21 mouse cellular contexts compared by ENCODE assay signal in genomic region chr19:10433225-10433624, GRCm38 (mm10). TPM values are rescaled to one million over a fixed set of nuclear protein-coding genes. Genes with fewer than 3 reads are reported as not detected.
A peak's percentile ranks its signal among the peaks of the same experiment; 100 is the strongest.
DNase-seq lines count a peak whose midpoint lies in the region; ATAC-seq and TF ChIP-seq lines count a peak whose summit lies in the region.
"Had no signal": no experiment of that assay in that cellular context is flagged by ENCODE, and none has a peak within 500 bp of the region (broad histone marks: within the 10 kb centered on the region; RNA-seq: fewer than 3 reads in every experiment).

No protein-coding gene starts in this region.

- H3K9ac ChIP-seq in CH12.LX (ENCODE audit: insufficient read depth, low read depth): no peak overlapping the region
- H3K9ac ChIP-seq in heart, embryonic 13.5 days: peak overlapping the region; percentile 44
- no peak overlapping the region for H3K9ac ChIP-seq in kidney, embryonic 15.5 days
- H3K9ac ChIP-seq: limb, embryonic 15.5 days; liver, embryonic 14.5 days; lung, embryonic 14.5 days had no signal

- 36% methylated on average over 7 of the region's 7 CpGs for WGBS in heart, embryonic 13.5 days
- 76% methylated on average over 7 of the region's 7 CpGs for WGBS in kidney, embryonic 15.5 days

- intact Hi-C loops in heart, postnatal 36 days (cut with DNase I): loop anchor here (1.0 kb wide), 1 partner anchor 15 kb away; no protein-coding TSS in a partner anchor

- TF ChIP-seq CTCF in CH12.LX (conservative IDR thresholded peaks at IDR 0.05 in 1 of 2, IDR thresholded peaks at IDR 0.05 in 1 of 2; ENCODE audit: low read depth in 2 of 2, low read length in 2 of 2): no peak

- no peak for TF ChIP-seq RAD21 in CH12.LX (IDR thresholded peaks at IDR 0.05; ENCODE audit: low read depth, low read length)

- no peak for TF ChIP-seq EP300 in CH12.LX (IDR thresholded peaks at IDR 0.05; ENCODE audit: low read length)

- in situ Hi-C loops in CH12.LX (cut with MboI; ENCODE audit: low pct_ligation_motif_present, low pct_unique_long_range_greater_than_20kb, low sequenced_read_pairs): loop anchor here (5.0 kb wide), 2 partner anchors 91 to 171 kb away; no protein-coding TSS in a partner anchor

- peak; percentile 54 for DNase-seq in heart, adult 8-10 months (ENCODE audit: low spot score)
- no peak for DNase-seq in heart, postnatal 36 days
- no peak for DNase-seq in CH12.LX (ENCODE audit: extremely low read depth)
- peak; percentile 56 for DNase-seq in brain, adult 2 months (ENCODE audit: low read depth, low spot score)
- no peak for DNase-seq in testis, postnatal 14 days (ENCODE audit: low spot score)
- no peak for DNase-seq in thymus, postnatal 14 days
- DNase-seq: adrenal gland, postnatal 10 days; gastrocnemius, postnatal 36 days; kidney, postnatal 36 days; left cerebral cortex, postnatal 4 days; lung, embryonic 14.5 days had no signal

- H3K4me3 ChIP-seq in CH12.LX (replicated peaks in 1 of 3; ENCODE audit: low read depth in 2 of 3, low read length in 2 of 3, poor library complexity in 1 of 3): no peak overlapping the region
- no peak overlapping the region for H3K4me3 ChIP-seq in heart, embryonic 13.5 days
- H3K4me3 ChIP-seq in kidney, embryonic 15.5 days (replicated peaks): no peak overlapping the region
- H3K4me3 ChIP-seq: embryonic facial prominence, embryonic 10.5 days; limb, embryonic 15.5 days had no signal

- H3K36me3 ChIP-seq in CH12.LX (replicated peaks in 1 of 2; ENCODE audit: control insufficient read depth in 1 of 2, insufficient read depth in 1 of 2, low read length in 1 of 2): no peaks in the 10 kb centered on the region
- H3K36me3 ChIP-seq in heart, embryonic 13.5 days: no peaks in the 10 kb centered on the region
- no peaks in the 10 kb centered on the region for H3K36me3 ChIP-seq in kidney, embryonic 15.5 days
- H3K36me3 ChIP-seq: embryonic facial prominence, embryonic 10.5 days; limb, embryonic 15.5 days had no signal

- H3K9me3 ChIP-seq in CH12.LX (replicated peaks; ENCODE audit: low read length): no peaks in the 10 kb centered on the region
- no peaks in the 10 kb centered on the region for H3K9me3 ChIP-seq in heart, embryonic 13.5 days
- no peaks in the 10 kb centered on the region for H3K9me3 ChIP-seq in kidney, embryonic 15.5 days (replicated peaks)
- H3K9me3 ChIP-seq: embryonic facial prominence, embryonic 10.5 days; limb, embryonic 15.5 days had no signal

- ATAC-seq in heart, embryonic 13.5 days (ENCODE audit: extremely low read depth, insufficient number of reproducible peaks, low FRiP score, low TSS enrichment): no peak
- no peak for ATAC-seq in kidney, embryonic 15.5 days (replicated peaks; ENCODE audit: low FRiP score)
- ATAC-seq: hindbrain, postnatal 0 days; intestine, embryonic 16.5 days had no signal

- H3K4me1 ChIP-seq in CH12.LX (ENCODE audit: control insufficient read depth in 1 of 2, insufficient read depth in 2 of 2): peaks cover 27 to 46% of the 10 kb centered on the region in 2 experiments
- peaks cover 46% of the 10 kb centered on the region for H3K4me1 ChIP-seq in heart, embryonic 13.5 days
- H3K4me1 ChIP-seq in kidney, embryonic 15.5 days: peaks cover 29% of the 10 kb centered on the region

- no peak overlapping the region for H3K4me2 ChIP-seq in CH12.LX (ENCODE audit: insufficient read depth, low read depth, poor library complexity, severe bottlenecking)
- 0 out of 2 replicates have a peak overlapping the region, but pooled peaks have one; percentile 2 for H3K4me2 ChIP-seq in heart, embryonic 13.5 days
- no peak overlapping the region for H3K4me2 ChIP-seq in kidney, embryonic 15.5 days
- H3K4me2 ChIP-seq: limb, embryonic 15.5 days; lung, embryonic 14.5 days had no signal

- no peaks in the 10 kb centered on the region for H3K79me2 ChIP-seq in CH12.LX (replicated peaks; ENCODE audit: control insufficient read depth, extremely low read depth, insufficient read depth, poor library complexity, severe bottlenecking)

- dilution Hi-C loops in CH12.LX (cut with MboI; ENCODE audit: extremely low pct_ligation_motif_present, extremely low pct_unique_long_range_greater_than_20kb, low sequenced_read_pairs): no loop called here

- TF ChIP-seq POLR2A in CH12.LX (IDR thresholded peaks at IDR 0.05; ENCODE audit: low read depth, low read length): no peak

- no peak overlapping the region for H3K27ac ChIP-seq in CH12.LX (ENCODE audit: insufficient read depth, low read depth)
- peak overlapping the region; percentile 53 for H3K27ac ChIP-seq in heart, embryonic 13.5 days (replicated peaks)
- H3K27ac ChIP-seq in kidney, embryonic 15.5 days: no peak overlapping the region
- H3K27ac ChIP-seq: embryonic facial prominence, embryonic 10.5 days; hindbrain, postnatal 0 days; limb, embryonic 15.5 days; liver, embryonic 14.5 days had no signal

- H3K27me3 ChIP-seq in CH12.LX (replicated peaks): peaks cover 87% of the 10 kb centered on the region
- H3K27me3 ChIP-seq in heart, embryonic 13.5 days (replicated peaks): peaks cover 48% of the 10 kb centered on the region
- H3K27me3 ChIP-seq in kidney, embryonic 15.5 days: peaks cover 14% of the 10 kb centered on the region; the same call in 1 of the 2 replicates

TF ChIP-seq in CH12.LX, 34 proteins besides CTCF, POLR2A, EP300 and RAD21:
- no peak for TF ChIP-seq ZNF384 (IDR thresholded peaks at IDR 0.05; ENCODE audit: low read depth, low read length)
- TF ChIP-seq BHLHE40 (IDR thresholded peaks at IDR 0.05; ENCODE audit: low read depth, low read length): peak; percentile 27; the same call in 1 of the 2 replicates

RNA-seq across cellular contexts. Expression of gene Lrrc10b, which starts 24.0 kb away (rescaled TPM):
- 1 to 10 TPM in 2 of 4 experiments, under 1 TPM in 2; 0.38 to 6.4 (median 1.9) TPM for total RNA-seq in heart, adult 8-10 months (2022)
- 1 to 10 TPM; 1.0 to 1.1 TPM for total RNA-seq in heart, postnatal 36 days (2021)
- total RNA-seq in CH12.LX (2012; rRNA removed): not detected in 2 replicates
- total RNA-seq in CH12.LX (2014; rRNA removed): not detected in 2 replicates
- not detected in 2 replicates for polyA plus RNA-seq in CH12.LX (2012; ENCODE audit: insufficient read length, low read depth)
- 0.09 and 0.11 TPM in 2 replicates for polyA plus RNA-seq in heart, embryonic 13.5 days (2015; fragmentation: Nextera tagmentation; extraction: Ambion mirVana)
- 0.69 and 0.73 TPM in 2 replicates for polyA plus RNA-seq in kidney, embryonic 15.5 days (2015; fragmentation: Nextera tagmentation; extraction: Ambion mirVana)
- total RNA-seq: megakaryocyte-erythroid progenitor cell, adult 5-6 weeks had no signal

RNA-seq across cellular contexts. Expression of gene Syt7, which starts 44.3 kb away (rescaled TPM):
- 10 to 100 TPM; 33.2 to 39.1 (median 35.8) TPM for total RNA-seq in heart, adult 8-10 months (2022)
- total RNA-seq in heart, postnatal 36 days (2021): 10 to 100 TPM; 39.4 to 41.6 TPM
- total RNA-seq in CH12.LX (2012; rRNA removed): not detected in 2 replicates
- total RNA-seq in CH12.LX (2014; rRNA removed): not detected in 2 replicates
- not detected in 2 replicates for polyA plus RNA-seq in CH12.LX (2012; ENCODE audit: insufficient read length, low read depth)
- 0.43 and 0.61 TPM in 2 replicates for polyA plus RNA-seq in heart, embryonic 13.5 days (2015; fragmentation: Nextera tagmentation; extraction: Ambion mirVana)
- polyA plus RNA-seq in kidney, embryonic 15.5 days (2015; fragmentation: Nextera tagmentation; extraction: Ambion mirVana): 1.5 and 2.3 TPM in 2 replicates
- total RNA-seq: megakaryocyte-erythroid progenitor cell, adult 5-6 weeks; neutrophil, adult 5-6 weeks had no signal

RNA-seq across cellular contexts. Expression of gene Ppp1r32, which starts 49.5 kb away (rescaled TPM):
- total RNA-seq in heart, adult 8-10 months (2022): under 1 TPM in 3 of 4 experiments, not detected in 1; 0.22 to 0.38 (median 0.28) TPM
- under 1 TPM; 0.19 to 0.61 TPM for total RNA-seq in heart, postnatal 36 days (2021)
- 0.13 TPM in 1 of 2 replicates, not detected in the other for total RNA-seq in CH12.LX (2012; rRNA removed)
- total RNA-seq in CH12.LX (2014; rRNA removed): 0.18 TPM in 1 of 2 replicates, not detected in the other
- 0.25 and 0.49 TPM in 2 replicates for polyA plus RNA-seq in CH12.LX (2012; ENCODE audit: insufficient read length, low read depth)
- 0.10 and 0.19 TPM in 2 replicates for polyA plus RNA-seq in heart, embryonic 13.5 days (2015; fragmentation: Nextera tagmentation; extraction: Ambion mirVana)
- polyA plus RNA-seq in kidney, embryonic 15.5 days (2015; fragmentation: Nextera tagmentation; extraction: Ambion mirVana): not detected in 2 replicates
- polyA plus RNA-seq: kidney, embryonic 14.5 days; lung, embryonic 14.5 days had no signal

Comparison
In these comparisons a context has a peak if more than half of its experiments do, and no peak if none do; other contexts are left out.
1. DNase-seq: peak in heart, adult 8-10 months (single experiment) and brain, adult 2 months (single experiment); none in heart, postnatal 36 days (0 of 2), CH12.LX (single experiment), testis, postnatal 14 days (single experiment) and thymus, postnatal 14 days (single experiment).
2. RNA of gene Syt7, which starts 44.3 kb away (total RNA-seq): 39.4 to 41.6 TPM in heart, postnatal 36 days and 33.2 to 39.1 TPM in heart, adult 8-10 months; not detected in CH12.LX; every median in the first group is over 10 times any median in the second.